Mouse (Mus musculus): Measurements from ENCODE around the gene Gm43191. TPM values are rescaled to one million over a fixed set of nuclear protein-coding genes. Genes with fewer than 3 reads are reported as not detected.
"Not testable (repeated sequence)": the region's sequence is repeated elsewhere in the genome, so short reads cannot be mapped to it uniquely, and the experiment has no call there.

Gene Gm43191
- polyA plus RNA-seq, 1 experiment from 2014 or later = not detected

DNA sequence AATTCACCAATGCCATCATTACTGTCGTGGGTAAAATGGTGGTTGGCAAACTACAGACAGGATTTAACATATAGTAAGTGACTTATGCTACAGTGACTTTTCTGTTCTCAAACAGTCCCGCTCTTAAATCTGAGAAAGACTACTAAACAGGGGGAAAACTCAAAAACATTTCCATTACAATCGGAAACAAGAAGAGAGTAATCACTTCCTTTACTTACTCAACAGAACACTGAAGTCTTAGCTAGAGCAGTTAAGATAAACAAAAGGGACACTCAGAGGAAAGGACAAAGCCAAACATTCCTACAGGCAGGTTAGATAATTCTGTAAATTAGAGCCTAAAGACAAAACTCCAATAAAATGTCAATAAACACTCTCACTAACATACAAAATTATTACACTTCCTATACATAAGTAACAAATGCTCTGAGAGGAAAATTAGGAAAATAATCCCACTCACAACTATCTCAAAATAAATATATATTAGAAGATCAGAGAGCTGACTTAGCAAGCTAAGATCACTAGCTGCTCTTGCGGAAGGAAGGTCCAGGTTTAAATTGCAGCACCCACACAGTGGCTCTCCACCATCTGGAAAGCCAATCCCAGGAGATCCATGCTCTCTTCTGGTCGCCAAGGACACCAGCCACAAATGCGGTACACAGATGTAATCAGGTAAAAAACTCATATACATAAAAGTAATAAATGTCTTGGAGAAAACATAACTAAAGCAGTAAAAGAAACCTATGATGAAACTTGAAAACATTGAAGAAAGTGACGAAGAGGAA is 24.7 kb downstream of the Gm43191 start:
- Histone ChIP-seq H3K4me2 (ENCODE audit: low read depth, low read length) (no peak overlapping the region), H3K9ac (ENCODE audit: low read length) (no peak overlapping the region), H3K36me3 (ENCODE audit: control insufficient read depth, insufficient read depth) (no peaks in the 10 kb centered on the region), H3K4me1 (ENCODE audit: control insufficient read depth, insufficient read depth, low read length) (peaks cover 42% of the 10 kb centered on the region), H3K27me3 (ENCODE audit: control insufficient read depth, insufficient read depth, low read length) (no peaks in the 10 kb centered on the region), H3K9me3 (replicated peaks; ENCODE audit: control insufficient read depth, low read length) (no peaks in the 10 kb centered on the region), H3K4me3 (ENCODE audit: low read length) (no peak overlapping the region), H3K27ac (ENCODE audit: low read length) (no peak overlapping the region)
- ATAC-seq (replicated peaks; ENCODE audit: extremely low read depth, insufficient read depth, low FRiP score) = no peak
- WGBS = 78% methylated on average over 7 of the region's 7 CpGs

DNA sequence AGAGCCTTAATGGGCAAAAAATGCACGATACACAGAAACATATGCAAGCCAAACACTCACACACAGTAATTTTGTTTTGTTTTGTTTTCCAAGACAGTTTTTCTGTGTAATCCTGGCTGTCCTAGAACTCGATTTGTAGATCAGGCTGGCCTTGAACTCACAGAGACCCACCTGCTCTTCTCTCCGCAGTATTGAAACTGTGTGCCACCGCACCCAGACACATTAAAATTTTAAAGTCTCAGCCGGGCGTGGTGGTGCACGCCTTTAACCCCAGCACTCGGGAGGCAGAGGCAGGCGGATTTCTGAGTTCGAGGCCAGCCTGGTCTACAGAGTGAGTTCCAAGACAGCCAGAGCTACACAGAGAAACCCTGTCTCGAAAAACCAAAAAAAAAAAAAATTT is 27.0 kb downstream of the Gm43191 start:
- not testable (repeated sequence) for H3K36me3 ChIP-seq (ENCODE audit: control insufficient read depth, insufficient read depth); ATAC-seq (replicated peaks; ENCODE audit: extremely low read depth, insufficient read depth, low FRiP score); H3K27me3 ChIP-seq (ENCODE audit: control insufficient read depth, insufficient read depth, low read length); H3K9me3 ChIP-seq (replicated peaks; ENCODE audit: control insufficient read depth, low read length); H3K4me2 ChIP-seq (ENCODE audit: low read depth, low read length); H3K9ac ChIP-seq (ENCODE audit: low read length); H3K27ac ChIP-seq (ENCODE audit: low read length); H3K4me3 ChIP-seq (ENCODE audit: low read length)
- peaks cover 26% of the 10 kb centered on the region for H3K4me1 ChIP-seq (ENCODE audit: control insufficient read depth, insufficient read depth, low read length)
- 94% methylated on average over 11 of the region's 11 CpGs for WGBS

DNA sequence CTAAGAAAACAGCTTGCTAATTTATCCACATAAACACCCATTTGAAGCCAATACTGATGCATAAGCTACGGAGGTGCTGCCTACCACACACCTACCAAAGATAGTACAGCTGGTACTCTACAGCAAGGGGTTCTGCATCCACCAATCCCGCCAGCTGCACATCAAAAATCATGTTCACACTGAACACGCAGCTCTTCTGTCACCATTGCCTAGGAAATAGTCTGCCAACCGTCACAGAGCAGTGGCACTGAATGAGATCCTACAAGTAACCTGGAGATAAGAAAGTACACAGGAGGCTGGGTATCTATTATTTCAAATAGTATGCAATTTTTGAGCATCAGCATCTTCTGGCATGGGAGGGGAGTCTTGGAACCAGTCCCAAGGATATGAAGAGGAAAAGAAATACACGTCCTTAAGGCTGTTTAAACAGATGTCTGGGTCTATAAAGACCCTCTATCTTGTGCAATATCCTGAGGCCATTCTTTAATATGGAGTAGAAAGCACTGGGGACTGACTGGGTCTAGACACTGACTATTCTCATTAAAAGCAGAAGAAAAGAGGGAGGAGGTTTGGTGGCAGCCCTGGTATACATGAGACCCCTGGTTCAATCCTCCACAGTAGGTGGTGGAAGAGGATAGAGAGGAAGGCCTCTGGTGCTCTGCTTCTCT is 27.6 kb downstream of the Gm43191 start:
- no peaks in the 10 kb centered on the region for H3K27me3 ChIP-seq (ENCODE audit: control insufficient read depth, insufficient read depth, low read length)
- no peak overlapping the region for H3K27ac ChIP-seq (ENCODE audit: low read length)
- H3K9ac ChIP-seq (ENCODE audit: low read length) = no peak overlapping the region
- H3K9me3 ChIP-seq (replicated peaks; ENCODE audit: control insufficient read depth, low read length) = no peaks in the 10 kb centered on the region
- no peak for ATAC-seq (replicated peaks; ENCODE audit: extremely low read depth, insufficient read depth, low FRiP score)
- 45% methylated on average over 5 of the region's 5 CpGs for WGBS
- peaks cover 23% of the 10 kb centered on the region for H3K4me1 ChIP-seq (ENCODE audit: control insufficient read depth, insufficient read depth, low read length)
- H3K4me3 ChIP-seq (ENCODE audit: low read length) = no peak overlapping the region
- H3K4me2 ChIP-seq (ENCODE audit: low read depth, low read length) = no peak overlapping the region
- peaks cover 6% of the 10 kb centered on the region; the same call in 1 of the 2 replicates for H3K36me3 ChIP-seq (ENCODE audit: control insufficient read depth, insufficient read depth)

DNA sequence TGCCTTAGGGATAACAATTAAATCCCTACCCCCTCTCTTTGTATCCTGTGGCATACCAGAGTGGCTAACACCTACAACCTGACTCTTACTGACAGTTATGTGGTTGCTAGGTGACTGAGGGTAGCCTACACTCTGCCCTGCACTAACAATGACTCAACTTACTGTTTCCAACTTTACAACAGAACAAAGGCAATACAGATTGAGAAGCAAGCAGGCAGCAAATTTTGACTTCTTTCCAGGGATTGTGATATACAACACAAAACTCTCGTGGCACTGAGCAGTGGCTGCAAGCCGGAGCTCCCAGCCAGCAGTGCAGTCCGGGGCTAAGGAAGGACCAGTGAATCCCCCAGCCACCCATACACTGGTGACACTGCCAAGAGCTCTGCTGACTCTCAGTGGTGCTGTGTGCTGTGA is 29.0 kb downstream of the Gm43191 start:
- Histone ChIP-seq H3K4me2 (ENCODE audit: low read depth, low read length) (no peak overlapping the region), H3K9me3 (replicated peaks; ENCODE audit: control insufficient read depth, low read length) (no peaks in the 10 kb centered on the region), H3K27ac (ENCODE audit: low read length) (no peak overlapping the region), H3K27me3 (ENCODE audit: control insufficient read depth, insufficient read depth, low read length) (no peaks in the 10 kb centered on the region), H3K36me3 (ENCODE audit: control insufficient read depth, insufficient read depth) (peaks cover 11% of the 10 kb centered on the region), H3K4me3 (ENCODE audit: low read length) (no peak overlapping the region), H3K9ac (ENCODE audit: low read length) (no peak overlapping the region; the same call in 1 of the 2 replicates), H3K4me1 (ENCODE audit: control insufficient read depth, insufficient read depth, low read length) (peaks cover 19% of the 10 kb centered on the region)
- no peak for ATAC-seq (replicated peaks; ENCODE audit: extremely low read depth, insufficient read depth, low FRiP score)
- 32% methylated on average over 3 of the region's 3 CpGs for WGBS

DNA sequence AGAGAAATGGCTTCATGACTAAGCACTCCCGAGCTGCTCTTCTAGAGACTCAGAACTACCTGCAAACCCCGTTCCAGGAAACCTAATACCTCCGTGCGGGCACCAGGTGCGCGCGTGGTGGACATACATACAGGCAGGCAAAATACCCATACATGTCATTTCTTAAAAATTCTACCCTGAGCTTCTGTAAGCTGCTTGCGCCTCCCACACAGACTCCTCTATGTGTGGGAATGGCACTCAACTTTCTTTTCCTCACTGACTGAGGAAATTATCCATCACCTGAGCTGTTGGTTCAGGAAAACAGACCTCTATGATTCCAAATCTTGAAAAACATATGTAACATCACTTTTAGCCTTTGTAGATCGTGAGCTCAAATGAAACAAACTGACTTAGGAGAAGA is 30.4 kb downstream of the Gm43191 start:
- no peak overlapping the region for H3K27ac ChIP-seq (ENCODE audit: low read length)
- peaks cover 17% of the 10 kb centered on the region for H3K4me1 ChIP-seq (ENCODE audit: control insufficient read depth, insufficient read depth, low read length)
- no peak overlapping the region for H3K4me2 ChIP-seq (ENCODE audit: low read depth, low read length)
- no peak for ATAC-seq (replicated peaks; ENCODE audit: extremely low read depth, insufficient read depth, low FRiP score)
- H3K9ac ChIP-seq (ENCODE audit: low read length) = no peak overlapping the region
- no peaks in the 10 kb centered on the region for H3K27me3 ChIP-seq (ENCODE audit: control insufficient read depth, insufficient read depth, low read length)
- WGBS = 96% methylated on average over 9 of the region's 9 CpGs
- H3K36me3 ChIP-seq (ENCODE audit: control insufficient read depth, insufficient read depth) = peaks cover 19% of the 10 kb centered on the region
- no peaks in the 10 kb centered on the region for H3K9me3 ChIP-seq (replicated peaks; ENCODE audit: control insufficient read depth, low read length)
- no peak overlapping the region for H3K4me3 ChIP-seq (ENCODE audit: low read length)

DNA sequence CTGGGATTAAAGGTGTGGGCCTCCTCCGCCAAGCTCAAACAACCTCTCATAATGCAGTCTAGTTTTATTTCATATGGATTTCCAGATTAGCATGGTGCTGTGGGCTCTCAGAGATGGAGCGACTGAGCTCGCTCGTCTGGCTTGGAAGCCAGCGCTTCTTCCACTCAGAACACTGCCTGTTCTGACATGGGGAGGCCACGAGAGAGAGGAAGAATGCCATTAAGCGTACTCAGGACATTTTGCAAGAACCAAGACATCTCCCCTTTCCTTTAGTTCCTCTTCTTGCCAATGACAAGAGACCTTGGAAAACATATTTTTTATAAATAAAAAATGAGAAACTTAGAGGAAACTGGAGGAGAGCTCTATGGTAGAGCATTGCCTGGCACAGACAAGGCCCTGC is 32.3 kb downstream of the Gm43191 start:
- H3K4me3 ChIP-seq (ENCODE audit: low read length) = no peak overlapping the region
- no peak overlapping the region for H3K4me2 ChIP-seq (ENCODE audit: low read depth, low read length)
- WGBS = 93% methylated on average over 7 of the region's 7 CpGs
- H3K27me3 ChIP-seq (ENCODE audit: control insufficient read depth, insufficient read depth, low read length) = no peaks in the 10 kb centered on the region
- H3K36me3 ChIP-seq (ENCODE audit: control insufficient read depth, insufficient read depth) = peaks cover 28% of the 10 kb centered on the region
- H3K27ac ChIP-seq (ENCODE audit: low read length) = no peak overlapping the region
- ATAC-seq (replicated peaks; ENCODE audit: extremely low read depth, insufficient read depth, low FRiP score) = no peak
- no peak overlapping the region for H3K9ac ChIP-seq (ENCODE audit: low read length)
- H3K4me1 ChIP-seq (ENCODE audit: control insufficient read depth, insufficient read depth, low read length) = peaks cover 16% of the 10 kb centered on the region
- H3K9me3 ChIP-seq (replicated peaks; ENCODE audit: control insufficient read depth, low read length) = no peaks in the 10 kb centered on the region

DNA sequence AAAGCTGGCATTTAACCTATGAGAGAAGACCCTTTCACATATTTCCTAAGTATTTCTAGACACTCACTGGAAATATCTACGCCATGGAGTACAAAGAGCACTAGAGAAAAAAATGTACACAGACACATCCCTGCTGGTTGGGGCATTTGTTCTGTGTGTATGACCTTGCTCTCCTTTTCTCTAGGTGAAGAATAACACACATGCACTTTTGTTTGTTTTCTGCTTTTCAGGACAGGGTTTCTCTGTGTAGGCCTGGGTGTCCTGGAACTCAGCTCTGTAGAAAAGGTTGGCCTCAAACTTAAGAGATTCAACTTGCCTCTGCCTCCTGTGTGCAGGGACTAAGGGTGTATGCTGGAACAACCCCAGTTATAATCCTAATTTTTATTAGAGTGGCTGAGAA is 34.7 kb downstream of the Gm43191 start:
- Histone ChIP-seq H3K9me3 (replicated peaks; ENCODE audit: control insufficient read depth, low read length) (no peaks in the 10 kb centered on the region), H3K27ac (ENCODE audit: low read length) (no peak overlapping the region), H3K4me1 (ENCODE audit: control insufficient read depth, insufficient read depth, low read length) (no peaks in the 10 kb centered on the region), H3K4me3 (ENCODE audit: low read length) (no peak overlapping the region), H3K4me2 (ENCODE audit: low read depth, low read length) (no peak overlapping the region), H3K36me3 (ENCODE audit: control insufficient read depth, insufficient read depth) (peaks cover 31% of the 10 kb centered on the region), H3K9ac (ENCODE audit: low read length) (no peak overlapping the region), H3K27me3 (ENCODE audit: control insufficient read depth, insufficient read depth, low read length) (no peaks in the 10 kb centered on the region)
- WGBS = 91% methylated on average over 1 of the region's 1 CpGs
- ATAC-seq (replicated peaks; ENCODE audit: extremely low read depth, insufficient read depth, low FRiP score) = no peak

DNA sequence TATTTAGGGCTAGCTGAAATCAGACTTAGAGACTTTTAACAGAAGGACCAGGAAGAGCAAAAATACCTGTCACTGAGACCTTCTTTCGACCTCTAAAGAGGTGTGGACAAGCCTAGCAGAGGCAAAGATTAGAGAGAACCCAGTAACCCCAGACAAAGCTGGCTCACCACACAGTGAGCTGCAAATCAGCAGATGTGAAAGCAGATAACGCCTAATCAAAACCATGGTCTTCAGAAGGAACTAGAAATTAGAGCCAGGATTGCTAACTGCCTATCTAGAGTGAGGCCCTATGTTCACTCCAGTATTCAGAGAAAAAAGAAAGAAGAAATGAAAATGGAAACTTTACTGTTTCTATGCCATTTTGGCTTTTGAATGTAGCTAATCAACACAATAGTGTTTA is 38.7 kb downstream of the Gm43191 start:
- WGBS = 81% methylated on average over 2 of the region's 2 CpGs
- Histone ChIP-seq H3K4me1 (ENCODE audit: control insufficient read depth, insufficient read depth, low read length) (no peaks in the 10 kb centered on the region), H3K27me3 (ENCODE audit: control insufficient read depth, insufficient read depth, low read length) (no peaks in the 10 kb centered on the region), H3K4me3 (ENCODE audit: low read length) (no peak overlapping the region), H3K36me3 (ENCODE audit: control insufficient read depth, insufficient read depth) (peaks cover 42% of the 10 kb centered on the region), H3K27ac (ENCODE audit: low read length) (no peak overlapping the region), H3K9ac (ENCODE audit: low read length) (no peak overlapping the region), H3K9me3 (replicated peaks; ENCODE audit: control insufficient read depth, low read length) (no peaks in the 10 kb centered on the region), H3K4me2 (ENCODE audit: low read depth, low read length) (no peak overlapping the region)
- no peak for ATAC-seq (replicated peaks; ENCODE audit: extremely low read depth, insufficient read depth, low FRiP score)

DNA sequence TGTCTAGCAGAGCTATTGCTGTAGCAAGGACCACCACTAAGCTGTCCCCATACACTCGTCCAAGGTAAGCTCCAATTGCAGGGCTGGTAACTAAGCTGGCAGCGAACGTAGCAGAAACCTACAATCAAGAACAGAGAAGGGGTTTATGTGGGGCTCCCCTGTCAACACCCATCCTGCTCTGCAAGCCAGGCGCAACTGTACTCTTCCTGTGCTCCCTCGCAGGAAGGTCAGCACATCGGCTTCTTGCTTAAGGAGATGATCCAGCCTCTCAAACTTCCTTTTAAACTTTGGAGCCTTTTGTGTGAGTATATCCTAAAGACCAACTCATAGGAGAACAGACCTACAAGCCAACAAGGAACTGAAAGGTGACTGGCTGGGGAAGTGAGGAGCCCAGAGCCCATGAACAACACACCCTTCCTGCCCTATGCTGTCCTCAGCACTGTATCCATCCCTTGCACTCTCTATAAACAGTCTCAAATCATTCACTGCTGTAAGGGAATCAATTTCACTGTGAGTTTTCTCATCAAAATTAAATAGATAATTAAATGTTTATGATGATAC is 39.2 kb downstream of the Gm43191 start:
- no peak overlapping the region for H3K4me2 ChIP-seq (ENCODE audit: low read depth, low read length)
- no peaks in the 10 kb centered on the region for H3K9me3 ChIP-seq (replicated peaks; ENCODE audit: control insufficient read depth, low read length)
- H3K4me1 ChIP-seq (ENCODE audit: control insufficient read depth, insufficient read depth, low read length) = no peaks in the 10 kb centered on the region
- no peak overlapping the region for H3K27ac ChIP-seq (ENCODE audit: low read length)
- ATAC-seq (replicated peaks; ENCODE audit: extremely low read depth, insufficient read depth, low FRiP score) = no peak
- no peak overlapping the region for H3K9ac ChIP-seq (ENCODE audit: low read length)
- no peak overlapping the region for H3K4me3 ChIP-seq (ENCODE audit: low read length)
- H3K36me3 ChIP-seq (ENCODE audit: control insufficient read depth, insufficient read depth) = peaks cover 40% of the 10 kb centered on the region
- WGBS = 88% methylated on average over 6 of the region's 6 CpGs
- no peaks in the 10 kb centered on the region for H3K27me3 ChIP-seq (ENCODE audit: control insufficient read depth, insufficient read depth, low read length)
